Mouse (Mus musculus) forebrain, embryonic 11.5 days (tissue): Measurements from ENCODE around the gene Hils1. TPM values are rescaled to one million over a fixed set of nuclear protein-coding genes. Genes with fewer than 3 reads are reported as not detected.
A peak's percentile ranks its signal among the peaks of the same experiment; 100 is the strongest.

ENCODE experiments used
- ATAC-seq: fragments of 200-750 bp; cut with Nextera tagmentation; replicated peaks from 2 replicates; pipeline ENCODE4 v1.8.0; 2017; ENCODE audit warnings: moderate TSS enrichment; ENCODE audit not compliant: low FRiP score
- DNase-seq: peaks from one replicate; pipeline ENCODE4 v3.0.0-alpha.2; 2017; ENCODE audit warnings: low spot score
- H3K27ac ChIP-seq: fragments of 300-500 bp; sonication (generic); 2 replicates; pipeline ENCODE4 v1.5.1; 2014; ENCODE audit warnings: low read depth, low read length
- H3K27me3 ChIP-seq: fragments of 300-500 bp; sonication (generic); 2 replicates; pipeline ENCODE4 v1.6.1; 2014; ENCODE audit warnings: mild to moderate bottlenecking, low read length, mixed read lengths; ENCODE audit not compliant: control insufficient read depth, insufficient read depth
- H3K36me3 ChIP-seq: fragments of 300-500 bp; sonication (generic); 2 replicates; pipeline ENCODE4 v1.6.1; 2014; ENCODE audit warnings: mild to moderate bottlenecking, low read length, moderate library complexity, mixed read lengths; ENCODE audit not compliant: control insufficient read depth, insufficient read depth
- H3K4me1 ChIP-seq: fragments of 300-500 bp; sonication (generic); replicated peaks from 2 replicates; pipeline ENCODE4 v1.6.1; 2014; ENCODE audit warnings: low read length, mixed read lengths; ENCODE audit not compliant: control insufficient read depth, insufficient read depth
- H3K4me2 ChIP-seq: fragments of 300-500 bp; sonication (generic); 2 replicates; pipeline ENCODE4 v1.6.1; 2014; ENCODE audit warnings: low read depth, mild to moderate bottlenecking, low read length, moderate library complexity, mixed read lengths; ENCODE audit not compliant: severe bottlenecking
- H3K4me3 ChIP-seq: fragments of 300-500 bp; sonication (generic); 2 replicates; pipeline ENCODE4 v1.5.1; 2014; ENCODE audit warnings: low read depth, low read length
- H3K9ac ChIP-seq: fragments of 300-500 bp; sonication (generic); 2 replicates; pipeline ENCODE4 v1.6.1; 2014; ENCODE audit warnings: low read length
- H3K9me3 ChIP-seq: fragments of 300-500 bp; sonication (generic); 2 replicates; pipeline ENCODE4 v1.6.1; 2016; ENCODE audit warnings: low read length, mixed read lengths; ENCODE audit not compliant: control insufficient read depth
- WGBS: fragments of 180-500 bp; shearing (Covaris S2); extraction: QIAGEN DNeasy Blood & Tissue Kit; methylation state at CpG from one replicate; pipeline ENCODE4 v1.1.7; 2014; 5-methylcytosine and 5-hydroxymethylcytosine counted together
- polyA plus RNA-seq: library from polyadenylated mRNA; unstranded; fragments of >200 nt; fragmentation: Nextera tagmentation; extraction: Ambion mirVana; gene quantifications from 2 replicates; pipeline ENCODE4 v1.2.1, GENCODE M21; 2014

The Hils1 gene
- polyA plus RNA-seq, 1 experiment from 2014 or later = not detected

- peaks cover 8% of the 10 kb centered on the region; the same call in 1 of the 2 replicates for H3K4me1 ChIP-seq
- H3K9ac ChIP-seq = no peak overlapping the region; the same call in 1 of the 2 replicates
- 81% methylated on average over 8 of the region's 8 CpGs for WGBS
- peaks cover 17% of the 10 kb centered on the region; the same call in 1 of the 2 replicates for H3K36me3 ChIP-seq
- no peaks in the 10 kb centered on the region for H3K9me3 ChIP-seq
- DNase-seq (peak; percentile 46), ATAC-seq (no peak)
- no peak overlapping the region for H3K4me3 ChIP-seq
- no peak overlapping the region for H3K27ac ChIP-seq
- no peaks in the 10 kb centered on the region for H3K27me3 ChIP-seq
- H3K4me2 ChIP-seq = no peak overlapping the region
Observed at GRCm38 (mm10) chr11:95000128-95000527, 32.7 kb downstream of the Hils1 start.

DNA sequence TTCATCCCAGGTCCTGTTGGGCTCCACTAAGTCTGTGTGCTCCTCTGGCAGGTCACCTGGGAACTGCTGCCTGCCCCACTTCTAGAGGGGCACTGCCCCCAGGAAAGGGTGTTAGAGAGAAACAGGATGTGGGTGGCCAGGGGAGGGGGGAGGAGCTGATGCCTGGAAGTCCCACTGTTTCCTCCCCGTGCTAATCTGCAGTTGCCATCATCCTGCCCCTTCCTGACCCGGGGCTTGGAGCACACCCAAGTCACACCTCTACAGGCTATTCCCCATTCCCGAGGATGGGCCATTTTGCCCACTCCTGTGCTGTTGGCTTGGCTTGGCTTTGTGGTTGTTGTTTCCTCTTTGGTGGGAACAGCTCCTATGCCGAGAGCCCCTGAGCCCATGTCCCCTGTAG is 33.2 kb downstream of the Hils1 start:
- Histone ChIP-seq H3K27me3 (no peaks in the 10 kb centered on the region), H3K4me1 (peaks cover 5% of the 10 kb centered on the region; the same call in 1 of the 2 replicates), H3K4me3 (no peak overlapping the region), H3K27ac (no peak overlapping the region), H3K9ac (no peak overlapping the region; the same call in 1 of the 2 replicates), H3K9me3 (no peaks in the 10 kb centered on the region), H3K36me3 (peaks cover 19% of the 10 kb centered on the region; the same call in 1 of the 2 replicates), H3K4me2 (no peak overlapping the region)
- ATAC-seq (peak; percentile 9; the same call in 1 of the 2 replicates), DNase-seq (peak; percentile 58)
- 70% methylated on average over 4 of the region's 4 CpGs for WGBS

DNA sequence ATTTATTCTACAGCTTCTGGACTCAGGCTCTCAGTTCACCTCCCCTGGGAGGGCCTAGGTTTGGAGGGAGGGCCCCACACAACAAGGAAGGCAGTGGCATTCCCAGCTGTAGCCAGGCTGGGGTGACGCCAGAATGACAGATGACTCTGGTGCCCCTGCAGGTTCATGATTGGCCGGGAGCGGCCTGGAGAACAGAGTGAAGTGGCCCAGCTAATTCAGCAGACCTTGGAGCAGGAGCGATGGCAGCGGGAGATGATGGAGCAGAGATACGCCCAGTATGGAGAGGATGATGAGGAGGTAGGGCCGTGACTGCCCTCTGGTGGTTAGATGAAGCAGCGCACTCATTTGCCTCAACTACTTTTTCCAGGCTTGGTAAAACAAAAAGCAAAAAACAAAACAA is 33.7 kb downstream of the Hils1 start:
- Histone ChIP-seq H3K9me3 (no peaks in the 10 kb centered on the region), H3K27ac (no peak overlapping the region), H3K9ac (no peak overlapping the region), H3K36me3 (peaks cover 19% of the 10 kb centered on the region; the same call in 1 of the 2 replicates), H3K27me3 (no peaks in the 10 kb centered on the region), H3K4me1 (peaks cover 4% of the 10 kb centered on the region; the same call in 1 of the 2 replicates), H3K4me3 (no peak overlapping the region), H3K4me2 (no peak overlapping the region)
- WGBS = 1% methylated on average over 8 of the region's 8 CpGs
- ATAC-seq = peak; percentile 70
- peak; percentile 82 for DNase-seq

DNA sequence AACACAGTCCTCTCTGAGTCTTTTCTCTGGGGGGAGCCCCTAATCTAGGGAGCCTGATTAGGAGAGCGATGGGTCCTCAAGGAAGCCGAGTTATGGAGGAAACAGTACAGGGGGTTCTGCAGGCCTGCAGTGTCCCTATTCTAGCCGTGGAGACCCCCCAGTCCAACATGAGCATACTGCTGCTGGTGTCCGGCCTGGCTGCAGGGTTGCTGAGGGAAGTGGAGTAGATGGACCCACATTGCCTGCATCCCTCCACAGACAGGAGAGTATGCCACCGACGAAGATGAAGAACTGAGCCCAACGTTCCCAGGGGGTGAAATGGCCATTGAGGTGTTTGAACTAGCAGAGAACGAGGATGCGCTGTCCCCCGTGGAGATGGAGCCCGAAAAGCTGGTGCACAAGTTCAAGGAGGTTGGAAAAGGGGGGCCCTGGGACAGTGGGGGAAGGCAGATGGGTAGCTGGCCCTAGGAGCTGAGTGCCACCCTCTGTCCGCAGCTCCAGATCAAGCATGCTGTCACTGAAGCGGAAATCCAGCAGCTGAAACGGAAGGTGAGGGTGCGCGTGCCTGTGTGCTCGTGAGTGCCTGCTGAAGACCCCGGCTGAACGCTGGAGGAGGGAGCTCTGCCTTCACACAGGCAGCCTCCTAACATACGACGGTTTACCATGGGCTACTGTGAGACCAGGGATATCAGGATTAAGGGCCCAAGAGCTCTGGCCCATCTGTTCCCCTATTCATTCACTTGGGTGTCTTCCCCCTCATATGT is 34.4 kb downstream of the Hils1 start:
- no peak overlapping the region for H3K27ac ChIP-seq
- H3K36me3 ChIP-seq = peaks cover 14% of the 10 kb centered on the region; the same call in 1 of the 2 replicates
- 86% methylated on average over 21 of the region's 21 CpGs for WGBS
- H3K4me3 ChIP-seq = no peak overlapping the region
- no peaks in the 10 kb centered on the region for H3K27me3 ChIP-seq
- H3K9me3 ChIP-seq = no peaks in the 10 kb centered on the region
- no peak for ATAC-seq
- H3K4me2 ChIP-seq = no peak overlapping the region
- H3K4me1 ChIP-seq = peaks cover 4% of the 10 kb centered on the region; the same call in 1 of the 2 replicates
- peak; percentile 49 for DNase-seq
- no peak overlapping the region for H3K9ac ChIP-seq

- Histone ChIP-seq H3K36me3 (peaks cover 13% of the 10 kb centered on the region; the same call in 1 of the 2 replicates), H3K4me1 (peaks cover 4% of the 10 kb centered on the region; the same call in 1 of the 2 replicates), H3K9me3 (no peaks in the 10 kb centered on the region), H3K4me3 (no peak overlapping the region), H3K4me2 (no peak overlapping the region), H3K27ac (no peak overlapping the region), H3K9ac (no peak overlapping the region), H3K27me3 (no peaks in the 10 kb centered on the region)
- ATAC-seq (no peak), DNase-seq (no peak)
- WGBS = over 99% methylated on average over 8 of the region's 8 CpGs
Observed at GRCm38 (mm10) chr11:95002705-95003104, 35.3 kb downstream of the Hils1 start.

DNA sequence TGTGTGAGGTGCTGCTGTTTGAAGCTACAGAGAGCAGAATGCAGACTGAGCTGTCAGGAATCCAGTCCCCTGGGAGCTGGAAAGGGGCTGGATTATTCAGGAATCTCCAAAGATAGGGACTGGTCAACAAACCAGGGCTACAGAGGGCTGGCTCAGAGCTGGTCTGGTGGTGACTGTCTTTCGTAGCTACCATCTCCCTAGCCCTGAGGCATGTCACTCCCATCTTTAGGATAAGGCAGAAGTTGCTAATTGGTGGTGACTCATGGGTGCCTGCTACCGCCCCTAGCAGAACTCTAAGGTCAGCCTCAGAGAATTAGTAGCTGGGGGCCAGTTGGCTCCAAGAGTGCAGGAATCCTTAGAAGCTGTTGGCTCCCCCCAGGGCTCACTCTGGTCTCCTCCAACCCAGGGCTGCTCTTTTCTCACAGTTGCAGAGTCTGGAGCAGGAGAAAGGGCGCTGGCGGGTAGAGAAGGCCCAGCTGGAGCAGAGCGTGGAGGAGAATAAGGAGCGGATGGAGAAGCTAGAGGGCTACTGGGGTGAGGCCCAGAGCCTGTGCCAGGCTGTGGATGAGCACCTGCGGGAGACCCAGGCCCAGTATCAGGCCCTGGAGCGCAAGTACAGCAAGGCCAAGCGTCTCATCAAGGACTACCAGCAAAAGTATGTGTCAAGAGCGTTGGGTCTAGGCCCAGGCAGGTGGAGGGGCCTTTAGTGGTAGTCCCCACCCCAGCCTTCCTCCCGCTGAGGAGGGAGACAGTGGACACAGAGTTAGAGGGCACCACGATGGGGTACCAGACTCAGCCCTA is 36.9 kb downstream of the Hils1 start:
- H3K4me2 ChIP-seq = no peak overlapping the region
- H3K4me3 ChIP-seq = no peak overlapping the region
- no peak for ATAC-seq
- H3K4me1 ChIP-seq = peaks cover 11% of the 10 kb centered on the region
- H3K27me3 ChIP-seq = no peaks in the 10 kb centered on the region
- peaks cover 13% of the 10 kb centered on the region; the same call in 1 of the 2 replicates for H3K36me3 ChIP-seq
- H3K9me3 ChIP-seq = no peaks in the 10 kb centered on the region
- H3K9ac ChIP-seq = no peak overlapping the region
- DNase-seq = no peak
- 88% methylated on average over 12 of the region's 12 CpGs for WGBS
- H3K27ac ChIP-seq = no peak overlapping the region

DNA sequence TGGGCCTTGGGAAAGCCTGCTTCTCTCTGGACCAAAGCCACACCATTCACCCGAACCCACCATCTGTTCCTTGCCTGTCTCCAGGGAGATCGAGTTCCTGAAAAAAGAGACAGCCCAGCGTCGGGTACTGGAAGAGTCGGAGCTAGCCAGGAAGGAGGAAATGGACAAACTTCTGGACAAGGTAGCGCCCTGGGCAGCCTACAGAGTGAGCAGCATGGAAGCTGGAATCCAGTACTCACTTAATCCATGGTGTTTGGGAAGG is 37.5 kb downstream of the Hils1 start:
- no peak overlapping the region for H3K4me3 ChIP-seq
- DNase-seq (no peak), ATAC-seq (no peak)
- H3K9me3 ChIP-seq = no peaks in the 10 kb centered on the region
- no peak overlapping the region for H3K27ac ChIP-seq
- no peaks in the 10 kb centered on the region for H3K27me3 ChIP-seq
- peaks cover 12% of the 10 kb centered on the region for H3K4me1 ChIP-seq
- H3K4me2 ChIP-seq = no peak overlapping the region
- H3K9ac ChIP-seq = no peak overlapping the region
- 80% methylated on average over 6 of the region's 6 CpGs for WGBS
- H3K36me3 ChIP-seq = peaks cover 13% of the 10 kb centered on the region; the same call in 1 of the 2 replicates

DNA sequence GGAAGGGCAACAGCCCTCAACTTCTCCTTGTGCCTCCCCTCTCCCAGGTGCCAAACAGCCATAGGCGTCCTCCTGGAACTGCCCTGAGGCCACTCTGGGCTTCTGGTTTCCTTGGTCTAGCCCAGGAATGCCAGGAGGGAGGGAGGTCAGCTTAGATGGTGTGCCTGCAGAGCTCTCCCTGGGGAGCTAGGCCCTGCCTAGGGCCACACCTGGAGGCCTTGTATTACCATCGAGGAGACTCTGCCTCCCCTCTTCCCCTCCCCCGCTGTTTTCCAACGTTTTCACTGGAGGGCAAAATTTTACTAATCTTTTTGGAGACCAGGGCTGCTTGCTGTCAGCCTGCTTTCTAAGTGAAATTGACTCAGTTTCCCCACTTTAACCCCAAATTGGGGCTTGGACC is 38.6 kb downstream of the Hils1 start:
- peak overlapping the region; percentile 85; the same call in 1 of the 2 replicates for H3K4me2 ChIP-seq

More for the DNA sequence above, 38.6 kb downstream of the Hils1 start:
- peaks cover 12% of the 10 kb centered on the region for H3K4me1 ChIP-seq
- no peak for ATAC-seq
- H3K36me3 ChIP-seq = peaks cover 13% of the 10 kb centered on the region; the same call in 1 of the 2 replicates
- no peaks in the 10 kb centered on the region for H3K9me3 ChIP-seq
- no peak overlapping the region for H3K27ac ChIP-seq
- H3K27me3 ChIP-seq = no peaks in the 10 kb centered on the region
- no peak overlapping the region; the same call in 1 of the 2 replicates for H3K4me3 ChIP-seq
- no peak for DNase-seq
- WGBS = 43% methylated on average over 4 of the region's 4 CpGs
- peak overlapping the region; percentile 30 for H3K9ac ChIP-seq
